Mouse (Mus musculus) heart, postnatal 10 days (tissue): ENCODE data around the gene Radil. TPM values are rescaled to one million over a fixed set of nuclear protein-coding genes. Genes with fewer than 3 reads are reported as not detected.

Source experiments
- DNase-seq, 2 experiments: peaks; one replicate each; pipeline ENCODE4 v3.0.0; 2021
- intact Hi-C: fragments of 180-260 bp; cut with DNase I; formaldehyde crosslinking; loops from one replicate; pipeline ENCODE4 v1.15.1; 2025
- total RNA-seq, 2 experiments: library from RNA; stranded (reverse); gene quantifications; 2 replicates each; pipeline ENCODE4 v1.2.3; 2021

Gene Radil
- total RNA-seq, 2 experiments from 2014 or later = 2.8 to 3.4 TPM

DNA sequence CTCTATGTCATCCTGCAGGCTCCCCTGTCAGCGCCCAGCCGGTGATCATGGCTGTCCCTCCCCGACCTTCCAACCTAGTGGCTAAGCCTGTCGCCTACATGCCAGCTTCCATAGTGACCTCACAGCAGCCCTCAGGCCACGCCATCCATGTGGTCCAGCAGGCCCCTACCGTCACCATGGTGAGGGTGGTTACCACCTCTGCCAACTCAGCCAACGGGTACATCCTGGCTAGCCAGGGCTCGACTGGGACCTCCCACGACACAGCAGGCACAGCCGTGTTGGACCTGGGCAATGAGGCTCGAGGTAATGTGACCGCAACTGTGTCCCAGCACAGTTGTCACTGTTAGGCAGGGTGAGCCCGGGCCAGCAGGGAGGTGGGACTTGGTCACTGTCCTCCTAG lies 97.2 kb downstream of the Radil start:
- intact Hi-C loops = no loop called here
- no peak for DNase-seq

DNA sequence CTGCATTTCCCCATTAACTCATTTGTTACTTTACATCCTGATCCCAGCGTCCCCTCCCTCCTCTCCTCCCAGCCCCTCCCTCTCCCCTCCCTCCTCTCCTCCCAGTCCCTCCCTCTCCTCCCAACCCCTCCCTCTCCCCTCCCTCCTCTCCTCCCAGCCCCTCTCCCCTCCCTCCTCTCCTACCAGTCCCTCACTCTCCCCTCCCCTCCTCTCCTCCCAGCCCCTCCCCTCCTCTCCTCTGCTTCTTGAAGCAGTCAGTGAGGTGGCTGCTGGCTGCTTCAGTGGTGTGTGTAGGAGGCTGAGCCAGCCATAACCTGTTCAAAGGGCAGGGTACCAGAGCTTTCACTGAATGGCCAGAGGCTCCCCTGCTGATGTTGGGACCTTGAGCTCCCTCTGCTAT lies 99.1 kb downstream of the Radil start:
- no peak for DNase-seq
- intact Hi-C loops = no loop called here

DNA sequence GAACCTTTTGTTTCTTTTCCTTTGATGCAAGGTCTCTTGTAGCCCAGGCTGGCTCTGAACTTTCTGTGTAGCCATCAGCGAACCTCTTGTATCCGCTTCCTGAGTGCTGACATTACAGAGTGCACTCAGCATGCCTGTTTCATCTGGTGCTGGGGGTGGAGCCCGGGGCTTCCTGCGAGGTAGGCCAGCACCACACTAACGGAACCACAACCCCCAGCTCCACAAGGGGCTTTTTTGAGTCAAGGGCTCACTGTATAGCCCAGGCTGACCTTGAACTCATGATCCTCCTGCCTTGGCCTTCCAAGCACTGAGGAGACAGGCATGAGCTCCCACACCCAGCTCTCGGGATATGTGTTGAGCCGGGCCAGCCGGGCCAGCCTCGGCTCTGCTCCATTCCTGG lies 100.1 kb downstream of the Radil start:
- no peak for DNase-seq
- intact Hi-C loops = no loop called here

DNA sequence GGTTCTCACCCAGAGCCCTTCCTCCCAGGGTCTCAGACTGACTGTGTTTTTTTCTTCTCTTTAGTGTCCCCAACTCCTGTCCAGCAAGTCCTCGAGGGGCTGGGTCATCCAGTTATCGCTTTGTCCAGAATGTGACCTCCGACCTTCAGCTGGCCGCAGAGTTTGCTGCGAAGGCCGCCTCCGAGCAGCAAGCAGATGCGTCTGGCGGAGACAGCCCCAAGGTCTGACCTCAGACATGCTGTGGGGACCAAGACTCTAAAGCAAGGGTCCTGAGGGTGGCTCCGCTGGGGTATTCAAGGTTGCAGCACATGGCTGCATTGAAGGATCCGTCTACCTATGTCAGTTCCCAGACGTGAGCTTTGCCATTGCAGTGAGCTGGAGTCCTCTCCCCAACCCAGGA lies 102.3 kb downstream of the Radil start:
- no peak for DNase-seq
- intact Hi-C loops = loop anchor here (1.0 to 10.0 kb wide), 7 partner anchors 48 to 1601 kb away; partner anchors contain the start of genes Foxk1 and Sdk1

DNA sequence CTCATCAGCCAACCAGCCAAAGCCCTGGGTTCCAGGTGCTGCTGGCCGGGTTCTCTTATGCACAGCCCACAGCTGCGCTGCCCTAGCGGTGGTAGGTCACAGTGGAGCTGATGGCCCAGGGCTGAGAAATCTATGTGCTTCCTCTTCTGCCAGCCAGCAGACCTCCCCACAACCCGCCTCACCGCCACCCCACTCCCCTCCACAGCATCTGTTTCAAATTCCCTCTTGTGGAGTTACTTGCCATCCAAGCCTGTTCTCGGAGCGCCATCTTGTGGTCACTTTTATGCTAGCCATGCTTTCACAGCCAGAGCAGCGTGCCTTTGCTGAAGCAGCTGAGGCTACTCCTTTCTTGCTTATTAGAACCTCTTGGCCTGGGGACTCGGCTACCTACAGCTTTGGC lies 102.8 kb downstream of the Radil start:
- peak; percentile 91 to 95 for DNase-seq
- intact Hi-C loops = loop anchor here (1.0 to 10.0 kb wide), 7 partner anchors 47 to 1601 kb away; partner anchors contain the start of genes Foxk1 and Sdk1

DNA sequence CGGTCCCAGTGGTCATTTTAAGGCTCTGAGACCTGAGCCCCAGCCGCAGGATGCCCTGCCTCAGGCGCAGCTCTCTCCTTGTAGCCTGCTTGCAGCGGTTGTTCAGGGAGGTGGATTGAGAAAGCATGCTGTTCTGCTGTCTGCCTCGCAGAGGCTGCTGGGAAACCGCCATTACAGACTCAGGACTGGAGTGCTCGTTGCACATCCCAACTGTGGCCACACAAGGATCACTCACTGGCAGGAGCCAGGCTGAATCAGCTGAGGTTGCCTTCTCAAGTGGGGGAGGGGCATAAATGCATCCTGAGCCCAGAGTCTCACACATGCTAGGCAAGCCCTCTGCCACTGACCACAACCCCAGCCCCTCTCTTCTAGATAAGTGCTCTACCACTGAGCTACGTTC lies 105.2 kb downstream of the Radil start:
- intact Hi-C loops = loop anchor here (5.0 to 10.0 kb wide), 4 partner anchors 231 to 1598 kb away; partner anchors contain the start of gene Sdk1
- DNase-seq = no peak

DNA sequence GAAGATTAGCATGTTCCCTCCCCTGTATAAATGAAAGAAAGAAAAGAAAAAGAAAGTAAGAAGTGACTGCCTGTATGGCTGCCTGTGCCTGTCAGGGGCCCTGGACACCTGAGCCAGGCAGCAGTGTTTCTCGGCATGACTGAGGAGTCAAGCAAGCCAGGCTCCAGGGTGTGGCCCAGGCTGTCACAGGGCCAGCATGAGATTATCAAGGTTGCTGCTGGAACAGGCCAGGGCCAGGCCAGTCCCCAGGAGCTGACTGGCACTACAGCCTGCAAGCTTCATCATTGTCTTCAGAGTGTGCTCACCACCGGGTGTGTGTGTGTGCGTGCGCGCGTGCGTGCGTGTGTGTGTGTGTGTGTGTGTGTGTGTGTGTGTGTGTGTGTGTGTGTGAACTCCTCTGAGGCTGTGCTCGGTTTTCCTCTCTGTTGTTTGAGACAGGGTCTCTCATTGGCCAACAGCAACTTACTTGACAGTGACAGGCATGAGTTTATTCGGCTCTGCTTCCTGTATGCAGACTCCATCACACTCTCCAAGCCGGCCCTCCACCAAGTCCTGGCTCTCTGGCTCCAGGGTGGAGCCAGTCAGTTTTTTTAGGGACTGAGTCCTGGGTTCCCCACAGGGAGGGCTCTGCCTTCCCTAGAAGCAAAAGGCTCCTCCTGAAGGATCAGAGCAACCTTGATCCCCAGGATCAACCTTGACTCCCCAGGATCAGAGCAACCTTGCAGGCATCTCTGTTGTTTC lies 105.9 kb downstream of the Radil start:
- intact Hi-C loops = loop anchor here (5.0 to 10.0 kb wide), 4 partner anchors 230 to 1598 kb away; partner anchors contain the start of gene Sdk1
- peak; percentile 63 to 64 for DNase-seq

DNA sequence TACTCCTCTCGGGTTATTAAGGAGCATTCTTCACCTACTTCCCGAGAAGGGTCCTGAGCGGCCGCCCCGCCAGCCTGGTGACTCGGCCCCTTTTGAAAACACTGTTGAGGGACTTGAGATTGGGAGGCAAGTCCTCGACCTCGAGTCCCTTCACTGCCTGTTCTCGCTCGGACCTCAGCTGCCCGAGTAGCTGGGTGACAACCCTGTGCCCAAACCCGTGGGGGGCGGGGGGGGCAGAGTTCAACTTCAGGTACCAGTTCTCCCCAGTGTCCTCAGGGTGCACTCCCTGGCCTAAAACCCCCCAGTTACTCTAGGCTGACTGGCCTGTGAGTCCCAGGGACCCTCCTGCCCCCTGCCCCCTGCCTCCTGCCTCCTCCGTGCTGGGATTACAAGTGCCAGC lies 106.9 kb downstream of the Radil start:
- intact Hi-C loops = loop anchor here (10.0 kb wide), 3 partner anchors 229 to 1199 kb away; partner anchors contain the start of gene Sdk1

DNA sequence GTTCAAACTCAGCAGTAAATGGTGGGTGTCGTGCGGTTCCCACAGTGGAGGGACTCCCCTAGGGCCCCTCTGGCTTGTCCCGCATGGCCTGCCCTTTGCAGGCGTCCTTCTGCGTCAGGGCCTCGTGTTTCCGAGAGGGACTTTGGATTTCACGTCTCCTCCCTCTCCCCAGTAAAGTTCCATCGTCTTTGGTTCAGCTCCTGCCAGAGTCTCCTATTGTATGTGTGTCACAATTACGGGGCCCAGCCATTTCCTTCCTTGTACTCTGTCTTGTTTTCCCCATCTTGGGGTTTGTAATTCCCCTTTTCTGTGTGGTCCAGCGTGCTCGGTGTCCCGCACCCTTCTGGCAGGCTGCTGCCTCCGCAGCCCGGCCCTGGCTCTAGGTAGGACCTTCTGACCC lies 107.4 kb downstream of the Radil start:
- intact Hi-C loops = loop anchor here (10.0 kb wide), 3 partner anchors 229 to 1199 kb away; partner anchors contain the start of gene Sdk1
- no peak for DNase-seq

More for the DNA sequence above, 106.9 kb downstream of the Radil start:
- DNase-seq = no peak

DNA sequence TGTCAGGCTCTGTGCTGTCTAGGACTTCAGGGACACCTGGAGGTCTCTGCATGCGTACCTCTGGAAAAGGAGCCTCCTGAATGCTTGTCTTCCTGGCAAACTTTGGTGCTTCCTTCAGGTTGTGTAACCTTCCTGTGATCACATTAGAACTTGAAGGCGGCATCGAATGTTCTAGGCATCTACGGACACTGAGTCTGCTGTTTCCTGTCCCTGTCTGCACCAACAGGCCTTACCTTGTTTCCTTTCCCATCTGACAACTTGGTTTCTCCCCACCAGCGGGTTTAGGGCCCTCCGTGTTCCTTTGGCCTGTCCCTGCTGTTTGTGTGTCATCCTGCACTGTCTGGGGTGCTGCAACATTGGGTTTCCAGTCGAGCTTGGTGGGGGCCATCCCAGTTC lies 108.9 kb downstream of the Radil start:
- DNase-seq = no peak
- intact Hi-C loops = loop anchor here (10.0 kb wide), 3 partner anchors 227 to 1197 kb away; partner anchors contain the start of gene Sdk1

DNA sequence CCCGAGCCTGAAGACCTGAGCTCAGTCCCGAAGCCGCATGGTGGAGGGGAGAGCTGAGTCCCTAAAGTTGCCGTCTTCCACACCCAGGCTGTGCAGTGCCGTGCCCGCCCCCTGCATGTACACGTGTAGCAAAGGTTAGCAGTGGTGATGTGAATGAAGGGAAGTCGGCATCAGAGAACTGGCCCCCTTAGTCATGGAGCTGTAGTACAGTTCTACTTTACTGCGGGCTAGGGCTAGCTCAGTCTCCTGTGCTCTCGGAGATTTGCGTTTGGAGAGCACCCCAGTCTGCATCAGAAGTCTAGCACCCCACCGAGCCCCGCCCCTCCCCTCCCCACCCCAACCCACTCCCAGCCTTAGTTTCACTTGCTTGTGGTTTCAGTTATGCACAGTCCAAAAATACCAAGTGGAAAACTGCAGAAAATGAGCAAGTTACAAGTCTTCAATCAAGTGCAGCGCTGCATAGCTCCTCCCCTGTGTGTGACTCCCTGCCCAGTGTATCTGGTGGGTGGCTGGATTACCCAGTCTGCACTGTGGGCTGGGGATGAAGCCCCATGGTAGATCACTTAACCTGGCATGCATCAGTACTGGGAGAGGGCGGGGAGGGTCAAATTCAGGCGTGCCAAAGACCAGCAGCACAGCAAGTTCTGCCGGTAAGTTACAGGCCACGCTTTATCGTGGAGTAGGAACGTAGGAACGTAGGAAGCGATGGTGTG lies 109.4 kb downstream of the Radil start:
- intact Hi-C loops = loop anchor here (10.0 kb wide), 3 partner anchors 227 to 1197 kb away; partner anchors contain the start of gene Sdk1
- DNase-seq = no peak

DNA sequence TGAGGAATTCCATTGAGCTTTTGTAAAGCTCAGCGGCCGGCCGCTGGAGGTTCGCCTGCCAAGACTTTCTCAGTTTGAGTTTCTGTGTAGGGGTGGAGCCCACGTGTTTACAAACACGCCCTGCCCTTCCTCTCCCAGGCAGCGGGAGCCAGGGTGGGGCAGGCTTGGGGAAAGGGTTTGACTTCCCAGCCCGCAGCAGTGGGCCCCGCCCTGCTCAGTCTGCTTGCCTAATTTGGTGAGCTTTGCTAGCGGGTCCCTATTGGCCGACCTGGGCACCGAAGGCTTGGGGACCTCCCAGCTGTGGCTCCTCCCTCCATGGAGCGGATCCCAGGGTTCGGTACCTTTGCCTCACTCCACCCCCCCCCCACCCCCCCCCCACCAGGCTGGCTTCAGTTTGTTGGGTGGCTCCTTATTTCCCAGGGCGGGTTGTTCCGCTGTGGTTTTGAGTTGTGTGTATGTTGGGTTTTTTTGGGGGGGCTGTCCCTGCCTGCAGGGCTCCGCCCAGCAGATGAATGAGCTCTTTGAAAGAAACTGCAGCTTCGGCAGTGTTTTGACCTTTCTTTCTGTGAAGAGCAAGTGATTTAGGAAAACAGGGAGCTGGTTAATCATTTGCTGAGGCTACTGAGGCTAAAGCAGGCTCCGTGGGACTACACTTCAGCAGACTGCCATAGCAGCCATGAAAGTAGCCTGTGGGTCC lies 110.3 kb downstream of the Radil start:
- intact Hi-C loops = loop anchor here (10.0 kb wide), 3 partner anchors 226 to 1196 kb away; partner anchors contain the start of gene Sdk1

DNA sequence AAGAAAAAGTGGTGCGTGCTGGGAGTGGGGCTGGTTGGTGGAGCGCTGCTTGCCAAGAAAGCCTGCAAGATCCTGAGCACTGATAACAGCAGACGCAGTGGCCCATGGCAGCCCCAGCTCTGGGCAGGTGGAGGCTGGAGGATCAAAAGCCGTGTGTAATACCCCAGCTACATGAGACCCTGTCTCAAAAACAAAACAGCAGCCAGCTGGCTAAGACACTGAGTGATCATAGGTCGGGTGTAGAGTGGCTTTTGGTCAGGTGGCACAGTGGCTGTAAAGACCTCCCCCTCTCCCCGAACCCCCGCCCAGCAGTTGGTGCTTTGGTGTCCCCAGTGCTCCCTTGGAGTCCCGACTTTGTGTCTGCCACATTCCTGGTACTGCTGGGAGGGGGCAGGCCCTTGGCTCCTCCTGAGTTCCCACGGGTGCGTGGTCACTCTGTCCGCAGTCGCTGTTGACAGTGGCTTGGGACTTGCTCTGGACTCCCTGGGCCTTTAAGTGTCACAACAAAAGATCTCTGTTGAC lies 110.9 kb downstream of the Radil start:
- DNase-seq = no peak
- intact Hi-C loops = loop anchor here (10.0 kb wide), 3 partner anchors 225 to 1195 kb away; partner anchors contain the start of gene Sdk1

More for the DNA sequence above, 110.3 kb downstream of the Radil start:
- peak; percentile 94 to 97 for DNase-seq

DNA sequence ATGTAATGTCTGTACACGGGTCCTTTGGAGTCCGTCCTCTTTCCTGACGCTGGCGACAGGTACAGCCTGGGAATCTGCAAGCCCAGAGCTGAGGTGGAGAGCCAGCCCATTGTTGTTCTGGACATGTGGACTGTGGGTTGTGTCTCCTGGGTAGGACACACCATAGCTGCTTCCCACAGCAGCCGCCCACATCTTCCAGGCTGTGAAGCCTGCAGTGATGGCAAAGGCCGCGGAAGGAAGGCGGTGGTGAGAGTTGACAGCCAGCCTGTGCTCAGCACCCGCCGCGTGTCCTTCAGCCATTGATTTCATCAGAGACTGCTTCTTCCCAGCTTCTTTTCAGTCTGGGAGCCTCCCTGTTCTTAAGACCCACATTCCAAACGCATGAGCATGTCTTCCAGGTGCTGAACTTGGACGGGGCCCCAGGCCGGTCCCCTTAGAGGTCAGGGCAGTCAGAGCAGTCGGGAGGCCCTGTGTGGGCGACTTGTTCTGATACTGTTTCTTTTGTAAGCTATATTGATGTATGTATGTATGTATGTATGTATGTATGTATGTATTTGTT lies 112.4 kb downstream of the Radil start:
- intact Hi-C loops = no loop called here

DNA sequence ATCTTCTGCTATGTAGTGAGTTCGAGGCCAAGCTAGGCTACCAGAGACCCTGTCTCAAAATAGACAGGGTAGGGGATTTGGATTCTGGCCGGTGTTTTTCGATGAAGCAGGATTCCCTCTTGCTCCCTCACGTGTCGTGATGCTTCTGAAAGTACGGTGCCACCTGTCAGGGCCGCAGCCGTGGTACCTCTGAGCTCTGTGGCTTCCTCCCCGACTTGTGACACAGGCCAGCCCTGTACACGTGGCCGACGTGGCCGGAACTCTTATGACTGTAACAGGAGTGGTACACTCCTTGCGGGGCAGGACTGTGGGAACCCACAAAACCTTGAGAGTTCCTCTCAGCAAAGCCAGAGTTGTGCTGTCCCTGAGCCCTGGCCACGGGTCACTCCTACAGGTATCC lies 115.2 kb downstream of the Radil start:
- intact Hi-C loops = no loop called here
- no peak for DNase-seq

More for the DNA sequence above, 112.4 kb downstream of the Radil start:
- DNase-seq = no peak

Other genes with a start within 250 kb of the Radil start
- 10 to 100 TPM; 16.8 to 19.0 TPM for gene Foxk1, start 149.6 kb downstream of the Radil start, total RNA-seq
- 1 to 10 TPM; 6.4 to 8.1 TPM for gene Ap5z1, start 87.2 kb downstream of the Radil start, total RNA-seq
- gene Papolb, start 21.0 kb downstream of the Radil start, total RNA-seq = under 1 TPM; 0.12 to 0.17 TPM
- 1 to 10 TPM in 1 of 2 experiments, under 1 TPM in 1; 0.82 to 3.3 TPM for gene Mmd2, start 57.7 kb upstream of the Radil start, total RNA-seq
- 10 to 100 TPM; 39.0 to 39.3 TPM for gene Wipi2, start 76.6 kb upstream of the Radil start, total RNA-seq
- 1 to 10 TPM; 1.1 to 1.5 TPM for gene Slc29a4, start 141.4 kb upstream of the Radil start, total RNA-seq